Mouse (Mus musculus): ENCODE data around the gene Ptprn2. TPM values are rescaled to one million over a fixed set of nuclear protein-coding genes. Genes with fewer than 3 reads are reported as not detected.

Gene Ptprn2
- total RNA-seq, 2 experiments from 2014 or later: not detected

- DNase-seq: peak; percentile 82
- Histone ChIP-seq H3K4me3 (peak overlapping the region; percentile 53), H3K27ac (peak overlapping the region; percentile 65)
- TF ChIP-seq CTCF (IDR thresholded peaks at IDR 0.05): no peak
- intact Hi-C loops (cut with DNase I): no loop called here
Measured at GRCm38 (mm10) chr12:117200117-117200516, 714.6 kb downstream of the Ptprn2 start.

- peak; percentile 32 for DNase-seq
- intact Hi-C loops (cut with DNase I): no loop called here
- H3K4me3 ChIP-seq: peak overlapping the region; percentile 53
- no peak for TF ChIP-seq CTCF (IDR thresholded peaks at IDR 0.05)
- H3K27ac ChIP-seq: peak overlapping the region; percentile 65
Measured at GRCm38 (mm10) chr12:117200590-117200989, 715.1 kb downstream of the Ptprn2 start.

DNA sequence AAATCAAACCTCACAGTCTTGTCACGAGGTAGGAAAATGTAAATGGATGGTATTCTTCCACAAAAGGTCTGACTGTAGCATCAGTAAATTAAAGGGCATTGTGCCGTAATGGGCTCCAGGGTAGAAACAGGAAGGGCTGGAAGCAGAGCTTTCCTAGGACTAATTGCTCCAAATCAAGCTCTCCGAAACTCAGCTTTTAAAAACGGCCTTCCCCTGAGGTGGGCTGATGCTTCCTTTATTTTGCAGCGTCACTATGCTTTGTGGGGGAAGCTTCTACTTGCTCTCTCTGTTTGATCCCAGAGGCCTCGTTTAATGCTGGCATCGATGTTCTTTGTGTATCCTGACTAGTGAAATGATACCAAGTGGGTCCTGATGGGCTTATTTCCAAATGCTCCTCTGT is 718.0 kb downstream of the Ptprn2 start:
- intact Hi-C loops (cut with DNase I): no loop called here
- no peak for DNase-seq
- H3K4me3 ChIP-seq: no peak overlapping the region
- no peak overlapping the region for H3K27ac ChIP-seq
- no peak for TF ChIP-seq CTCF (IDR thresholded peaks at IDR 0.05)

DNA sequence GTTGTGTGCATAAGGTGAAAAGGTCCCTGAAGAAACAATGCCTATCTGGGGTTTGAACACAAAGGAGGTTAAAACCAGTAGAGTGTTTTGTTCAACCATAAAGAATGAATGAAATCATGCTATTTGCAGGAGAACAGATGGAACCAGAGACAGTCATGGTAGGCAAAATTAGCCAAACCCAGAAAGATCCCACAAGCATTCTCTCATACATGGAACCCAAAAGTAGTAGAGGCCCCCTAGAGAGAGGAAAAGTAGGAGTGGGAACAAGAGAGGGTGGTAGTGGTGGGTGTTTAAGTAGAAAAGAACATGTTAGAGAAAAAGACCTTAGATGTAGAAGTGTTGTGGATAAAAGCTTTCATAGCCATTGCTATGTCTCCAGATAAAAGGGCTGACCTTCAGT is 719.4 kb downstream of the Ptprn2 start:
- TF ChIP-seq CTCF (IDR thresholded peaks at IDR 0.05): no peak
- intact Hi-C loops (cut with DNase I): no loop called here
- no peak for DNase-seq

DNA sequence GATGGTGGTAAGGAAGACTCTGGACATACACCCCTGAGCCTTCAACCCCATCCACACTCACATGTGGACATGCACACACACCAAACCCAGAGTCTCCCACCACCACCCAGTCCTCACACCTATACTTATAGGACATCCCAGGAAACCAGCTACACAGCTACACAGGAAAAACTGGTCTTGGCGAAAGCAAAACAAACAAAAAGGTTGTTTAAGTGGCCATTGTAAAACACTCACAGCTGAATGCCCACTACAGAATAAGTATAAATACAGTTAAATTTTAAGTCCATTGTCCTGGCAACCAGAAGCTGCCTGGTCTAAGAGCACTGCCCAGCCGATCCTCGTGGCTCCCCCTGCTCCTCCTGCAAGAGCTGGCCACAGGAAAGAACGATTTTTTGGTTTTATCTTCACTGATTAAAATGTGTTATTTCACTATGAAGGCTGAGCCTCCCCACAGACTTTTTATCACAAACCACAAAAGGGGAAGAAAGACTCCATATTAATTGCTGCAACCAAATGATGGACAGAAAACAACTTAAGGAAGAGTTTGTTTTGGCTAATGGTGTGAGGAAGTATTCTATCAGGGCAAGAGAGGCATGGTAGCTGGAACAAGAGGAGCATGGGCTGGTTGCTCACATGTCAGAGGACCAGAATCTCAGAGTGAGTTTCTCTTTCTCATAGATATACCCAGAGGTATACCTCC is 722.1 kb downstream of the Ptprn2 start:
- H3K4me3 ChIP-seq: no peak overlapping the region
- no peak for TF ChIP-seq CTCF (IDR thresholded peaks at IDR 0.05)
- H3K27ac ChIP-seq: no peak overlapping the region
- DNase-seq: no peak
- intact Hi-C loops (cut with DNase I): no loop called here

More for the DNA sequence above, 719.4 kb downstream of the Ptprn2 start:
- Histone ChIP-seq H3K4me3 (no peak overlapping the region), H3K27ac (no peak overlapping the region)

DNA sequence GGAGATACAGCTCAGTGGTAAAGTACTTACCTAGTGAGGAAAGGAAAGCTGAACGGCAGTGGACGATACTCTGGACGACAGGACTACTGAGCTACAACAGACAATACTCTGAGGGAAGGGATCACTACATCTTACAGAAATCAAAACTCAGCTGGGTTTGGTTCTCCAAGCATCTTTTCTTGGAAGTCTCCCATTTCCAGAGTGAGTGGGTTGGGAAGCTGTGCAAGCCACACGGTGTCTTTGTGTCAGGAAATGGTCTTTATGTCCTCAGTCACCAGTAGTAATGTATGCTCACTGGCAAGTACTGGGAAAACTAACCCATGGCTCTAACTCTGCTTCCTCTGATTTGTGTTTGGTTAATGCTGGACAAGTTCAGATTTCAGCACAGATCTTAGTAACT is 724.9 kb downstream of the Ptprn2 start:
- no peak for DNase-seq
- H3K4me3 ChIP-seq: no peak overlapping the region
- TF ChIP-seq CTCF (IDR thresholded peaks at IDR 0.05): no peak
- intact Hi-C loops (cut with DNase I): no loop called here
- H3K27ac ChIP-seq: no peak overlapping the region

DNA sequence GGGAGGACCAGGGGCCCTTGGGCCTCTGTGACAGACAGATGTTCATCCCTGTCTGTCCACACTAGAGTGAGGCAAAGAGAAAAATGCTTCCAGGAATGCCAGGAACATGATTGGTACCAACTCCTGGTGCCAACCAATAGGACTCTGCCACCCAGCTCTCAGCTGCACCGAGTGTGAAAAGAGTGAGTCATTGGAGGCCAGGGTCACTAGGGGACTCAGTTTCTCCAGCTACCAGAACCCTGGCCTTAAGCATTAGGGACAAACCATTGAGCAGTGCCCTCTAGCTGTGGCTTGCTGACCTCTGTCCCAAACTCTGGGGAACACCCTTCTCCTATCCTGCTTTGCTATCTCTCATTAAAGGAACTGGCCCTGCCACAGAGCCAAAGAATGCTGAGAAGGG is 728.0 kb downstream of the Ptprn2 start:
- Histone ChIP-seq H3K27ac (no peak overlapping the region), H3K4me3 (no peak overlapping the region)
- intact Hi-C loops (cut with DNase I): no loop called here
- TF ChIP-seq CTCF (IDR thresholded peaks at IDR 0.05): no peak
- DNase-seq: no peak

GRCm38 (mm10) chr12:117214272-117214671 is 728.8 kb downstream of the Ptprn2 start:
- no peak overlapping the region for H3K4me3 ChIP-seq
- TF ChIP-seq CTCF (IDR thresholded peaks at IDR 0.05): no peak
- intact Hi-C loops (cut with DNase I): no loop called here
- no peak for DNase-seq
- H3K27ac ChIP-seq: no peak overlapping the region

DNA sequence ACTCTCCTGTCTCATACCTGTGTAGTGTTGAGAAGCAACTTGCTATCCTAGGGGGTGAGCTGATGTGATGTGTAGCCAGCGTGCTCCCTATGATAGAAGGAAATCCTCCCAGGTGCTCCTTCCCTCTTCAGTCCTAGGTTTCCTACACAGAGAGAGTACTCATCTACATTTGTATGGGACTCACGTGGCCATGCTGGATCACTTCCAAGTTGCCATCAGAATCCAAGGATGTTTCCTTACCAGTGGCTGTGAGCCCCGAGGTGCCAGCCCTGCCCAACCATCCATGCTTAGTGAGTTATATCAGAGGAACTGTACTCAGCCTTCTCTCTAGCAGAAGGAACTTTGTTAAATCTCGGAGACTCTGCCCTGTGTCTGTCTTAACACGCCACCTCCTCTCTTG is 729.4 kb downstream of the Ptprn2 start:
- intact Hi-C loops (cut with DNase I): no loop called here
- no peak for DNase-seq
- H3K4me3 ChIP-seq: no peak overlapping the region
- H3K27ac ChIP-seq: no peak overlapping the region
- TF ChIP-seq CTCF (IDR thresholded peaks at IDR 0.05): no peak

- intact Hi-C loops (cut with DNase I): no loop called here
Measured at GRCm38 (mm10) chr12:117221909-117222308, 736.4 kb downstream of the Ptprn2 start.

GRCm38 (mm10) chr12:117224036-117224435 is 738.5 kb downstream of the Ptprn2 start:
- intact Hi-C loops (cut with DNase I): no loop called here
- DNase-seq: no peak
- TF ChIP-seq CTCF (IDR thresholded peaks at IDR 0.05): no peak
- Histone ChIP-seq H3K27ac (no peak overlapping the region), H3K4me3 (no peak overlapping the region)

More at GRCm38 (mm10) chr12:117221909-117222308, 736.4 kb downstream of the Ptprn2 start:
- no peak for TF ChIP-seq CTCF (IDR thresholded peaks at IDR 0.05)
- Histone ChIP-seq H3K27ac (no peak overlapping the region), H3K4me3 (no peak overlapping the region)
- DNase-seq: no peak

DNA sequence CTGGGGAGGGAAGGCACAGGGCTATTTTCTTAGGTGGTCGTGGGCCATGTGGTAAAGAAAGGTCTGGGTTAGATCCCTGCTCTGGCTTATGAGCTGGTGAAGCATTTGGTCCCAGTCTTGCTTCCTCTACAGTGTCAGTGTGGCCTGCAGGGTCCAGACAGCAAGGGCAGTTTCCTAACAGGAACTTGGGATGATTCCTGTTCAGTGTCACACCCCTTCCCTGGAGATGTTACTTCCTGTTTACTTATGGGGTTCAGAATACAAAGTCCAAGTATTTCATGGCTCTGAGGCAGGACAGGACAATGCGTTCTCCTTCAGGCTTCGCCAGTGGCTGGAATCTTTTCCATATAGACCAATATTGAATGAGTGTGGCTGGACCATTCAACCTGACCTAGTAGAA is 741.7 kb downstream of the Ptprn2 start:
- no peak for TF ChIP-seq CTCF (IDR thresholded peaks at IDR 0.05)
- intact Hi-C loops (cut with DNase I): no loop called here
- Histone ChIP-seq H3K4me3 (no peak overlapping the region), H3K27ac (no peak overlapping the region)
- DNase-seq: no peak

- TF ChIP-seq CTCF (IDR thresholded peaks at IDR 0.05): no peak
- intact Hi-C loops (cut with DNase I): no loop called here
- DNase-seq: no peak
- Histone ChIP-seq H3K4me3 (no peak overlapping the region), H3K27ac (no peak overlapping the region)
Measured at GRCm38 (mm10) chr12:117229442-117229841, 743.9 kb downstream of the Ptprn2 start.

GRCm38 (mm10) chr12:117230282-117230681 is 744.8 kb downstream of the Ptprn2 start:
- H3K4me3 ChIP-seq: no peak overlapping the region
- no peak for DNase-seq
- no peak for TF ChIP-seq CTCF (IDR thresholded peaks at IDR 0.05)
- intact Hi-C loops (cut with DNase I): no loop called here
- H3K27ac ChIP-seq: no peak overlapping the region

All from gastrocnemius, adult 2 months (tissue).